Mouse (Mus musculus): ENCODE results near the gene Nmnat2. TPM values are rescaled to one million over a fixed set of nuclear protein-coding genes. Genes with fewer than 3 reads are reported as not detected.

The Nmnat2 gene
- polyA plus RNA-seq, 1 experiment = 0.34 TPM

DNA sequence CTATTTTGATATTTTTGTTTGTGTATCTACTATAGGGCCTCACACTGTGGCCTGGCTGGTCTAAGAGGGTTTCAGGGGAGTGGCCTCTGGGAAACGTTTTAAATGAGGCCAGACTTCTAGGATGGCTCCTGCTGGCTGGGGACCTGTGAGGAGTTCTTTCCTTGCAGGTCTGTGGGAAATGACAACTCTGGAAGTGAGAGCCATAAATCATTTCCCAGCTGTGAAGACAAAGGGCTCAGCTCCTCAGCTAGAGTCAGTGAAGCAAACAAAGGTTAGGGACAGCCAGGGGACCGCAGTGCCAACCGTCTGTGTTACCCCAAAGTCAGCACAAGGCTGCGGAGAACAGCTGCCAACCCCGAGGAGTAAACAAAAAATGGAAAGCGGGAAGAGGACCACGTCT is 107.8 kb downstream of the Nmnat2 start:
- peaks cover 4% of the 10 kb centered on the region for H3K27me3 ChIP-seq (replicated peaks)
- no peaks in the 10 kb centered on the region for H3K9me3 ChIP-seq
- H3K4me3 ChIP-seq (replicated peaks) = no peak overlapping the region
- H3K36me3 ChIP-seq (replicated peaks; ENCODE audit: low read length) = no peaks in the 10 kb centered on the region
- no peaks in the 10 kb centered on the region for H3K4me1 ChIP-seq
- TF ChIP-seq FLI1 (IDR thresholded peaks at IDR 0.05; ENCODE audit: low read length) (no peak), GATA1 (IDR thresholded peaks at IDR 0.05; ENCODE audit: borderline replicate concordance, low read length) (no peak)

DNA sequence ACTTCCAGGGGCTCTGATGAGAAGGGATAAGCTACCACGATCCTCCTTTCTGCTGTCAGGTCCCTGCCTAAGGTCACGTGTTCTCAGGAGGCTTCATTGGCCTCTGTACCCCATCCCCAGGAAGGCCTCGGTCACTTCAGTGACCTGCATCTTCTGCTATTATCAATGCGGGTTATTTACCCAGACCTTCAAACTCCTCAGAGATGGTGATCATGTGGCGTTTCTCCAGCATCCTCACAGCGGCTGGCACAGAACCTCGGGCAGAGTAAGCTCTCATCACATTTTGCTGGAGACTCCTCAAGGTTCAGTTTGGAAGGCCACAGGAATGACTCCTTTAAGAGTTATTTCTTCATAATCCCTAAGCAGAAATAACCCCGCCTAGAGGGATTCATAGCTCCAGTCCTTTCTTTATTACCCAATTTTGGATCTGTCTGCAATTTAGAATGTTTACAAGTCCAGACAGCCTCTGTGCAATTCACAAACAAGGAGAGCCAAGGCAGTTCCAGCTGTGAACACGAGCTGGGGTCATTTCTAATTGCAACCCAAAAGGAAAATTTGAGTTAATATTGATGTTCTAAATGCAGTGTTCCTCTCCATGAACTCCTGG is 110.1 kb downstream of the Nmnat2 start:
- no peaks in the 10 kb centered on the region for H3K36me3 ChIP-seq (replicated peaks; ENCODE audit: low read length)
- H3K4me3 ChIP-seq (replicated peaks) = no peak overlapping the region
- H3K27me3 ChIP-seq (replicated peaks) = peaks cover 5% of the 10 kb centered on the region
- no peaks in the 10 kb centered on the region for H3K4me1 ChIP-seq
- peaks cover 7% of the 10 kb centered on the region; the same call in 1 of the 2 replicates for H3K9me3 ChIP-seq
- TF ChIP-seq GATA1 (IDR thresholded peaks at IDR 0.05; ENCODE audit: borderline replicate concordance, low read length) (no peak), FLI1 (IDR thresholded peaks at IDR 0.05; ENCODE audit: low read length) (no peak)

DNA sequence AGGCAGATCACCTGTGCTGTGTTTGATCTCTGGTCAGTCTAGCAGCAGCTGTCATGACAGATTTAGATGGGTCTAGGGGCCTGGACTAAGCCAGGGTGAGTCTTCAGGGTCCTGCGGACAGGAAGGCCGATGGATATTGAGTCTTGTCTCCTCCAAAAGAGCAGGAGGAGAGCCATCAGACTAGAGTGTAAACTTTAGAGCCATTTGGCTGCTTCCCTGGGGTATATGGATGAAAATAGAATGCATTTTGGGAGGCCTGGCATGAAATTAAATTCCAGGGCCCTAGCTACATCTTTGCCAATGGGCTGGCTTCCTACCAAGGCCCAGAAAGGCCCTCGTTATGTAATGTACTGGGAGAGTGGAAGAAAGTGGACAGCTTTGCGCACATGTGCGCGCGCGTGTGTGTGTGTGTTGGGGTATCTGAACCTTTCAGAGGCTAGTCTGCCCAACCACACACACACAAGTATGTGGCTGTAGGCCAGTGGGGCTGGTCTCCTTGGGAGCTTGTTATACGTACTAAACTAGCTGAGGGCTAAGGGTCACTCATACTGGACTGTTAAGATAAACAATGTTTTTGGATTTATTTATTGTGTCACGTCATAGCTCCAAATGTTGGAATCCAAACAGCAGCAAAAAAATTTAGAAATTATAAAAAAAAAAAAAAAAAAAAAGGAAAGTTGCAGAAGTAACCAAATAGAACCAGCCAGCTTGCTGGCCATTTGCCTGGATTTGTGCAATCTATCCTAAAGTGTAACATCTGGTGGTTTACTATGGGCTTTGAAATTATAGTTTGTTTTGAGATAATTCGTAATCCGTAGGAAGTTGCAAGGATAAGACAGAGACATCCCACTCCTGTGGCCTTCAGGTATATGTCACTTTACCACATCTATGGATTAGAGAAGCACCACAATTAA is 110.9 kb downstream of the Nmnat2 start:
- Histone ChIP-seq H3K4me1 (no peaks in the 10 kb centered on the region), H3K9me3 (peaks cover 10% of the 10 kb centered on the region), H3K36me3 (replicated peaks; ENCODE audit: low read length) (no peaks in the 10 kb centered on the region), H3K4me3 (replicated peaks) (no peak overlapping the region), H3K27me3 (replicated peaks) (peaks cover 7% of the 10 kb centered on the region)
- TF ChIP-seq FLI1 (IDR thresholded peaks at IDR 0.05; ENCODE audit: low read length) (no peak), GATA1 (IDR thresholded peaks at IDR 0.05; ENCODE audit: borderline replicate concordance, low read length) (no peak)

GRCm38 (mm10) chr1:153066387-153066781 is 111.6 kb downstream of the Nmnat2 start:
- Histone ChIP-seq H3K4me3 (replicated peaks) (no peak overlapping the region), H3K9me3 (peaks cover 16% of the 10 kb centered on the region), H3K36me3 (replicated peaks; ENCODE audit: low read length) (no peaks in the 10 kb centered on the region), H3K4me1 (0 out of 2 replicates have a peak, but pooled peaks cover under 1% of the 10 kb centered on the region), H3K27me3 (replicated peaks) (peaks cover 13% of the 10 kb centered on the region)
- TF ChIP-seq FLI1 (IDR thresholded peaks at IDR 0.05; ENCODE audit: low read length) = no peak
- TF ChIP-seq GATA1 (IDR thresholded peaks at IDR 0.05; ENCODE audit: borderline replicate concordance, low read length) = no peak

DNA sequence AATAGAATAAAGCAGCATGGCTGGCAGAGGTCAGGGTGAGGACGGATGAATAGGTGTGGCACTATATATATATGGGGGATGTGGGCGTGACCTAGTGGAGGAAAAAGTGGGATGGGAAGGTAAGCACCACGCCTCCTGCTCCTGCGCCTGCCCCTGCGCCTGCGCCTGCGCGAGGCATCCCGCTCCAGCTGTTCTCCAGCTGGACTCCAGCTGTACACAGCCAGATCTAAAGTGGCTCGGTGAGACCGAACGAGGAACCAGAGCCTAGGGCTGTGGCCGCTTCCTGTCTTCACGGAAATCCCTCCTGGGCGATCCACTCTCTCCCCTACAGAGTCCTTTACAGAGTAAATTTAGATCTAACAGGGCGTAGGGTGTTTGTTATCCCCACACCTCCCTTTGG is 116.8 kb downstream of the Nmnat2 start:
- peaks cover 42% of the 10 kb centered on the region for H3K27me3 ChIP-seq (replicated peaks)
- peaks cover 4% of the 10 kb centered on the region; the same call in 1 of the 2 replicates for H3K4me1 ChIP-seq
- TF ChIP-seq FLI1 (IDR thresholded peaks at IDR 0.05; ENCODE audit: low read length) (no peak), GATA1 (IDR thresholded peaks at IDR 0.05; ENCODE audit: borderline replicate concordance, low read length) (no peak)
- peak overlapping the region; percentile 56 for H3K4me3 ChIP-seq (replicated peaks)
- no peaks in the 10 kb centered on the region for H3K36me3 ChIP-seq (replicated peaks; ENCODE audit: low read length)
- H3K9me3 ChIP-seq = peaks cover 19% of the 10 kb centered on the region

DNA sequence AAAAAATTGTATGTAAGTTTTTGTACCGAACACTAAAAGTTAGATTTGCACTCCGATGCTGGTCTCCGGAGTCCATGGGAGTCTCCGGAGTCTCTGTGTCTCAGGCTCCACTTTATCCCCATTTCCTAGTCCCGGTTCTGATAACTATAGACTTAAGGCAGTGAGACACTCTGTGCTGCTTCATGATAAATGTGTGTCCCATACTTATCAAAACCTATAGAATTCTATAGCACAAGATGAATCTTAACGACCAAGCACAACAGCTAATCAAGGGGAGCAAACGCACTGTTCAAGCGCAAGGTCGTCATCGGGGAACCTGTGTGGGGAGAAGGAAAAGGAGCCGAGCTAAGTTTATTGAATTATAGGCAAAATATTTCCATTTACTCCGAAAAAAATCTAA is 117.2 kb downstream of the Nmnat2 start:
- peaks cover 4% of the 10 kb centered on the region; the same call in 1 of the 2 replicates for H3K4me1 ChIP-seq
- H3K9me3 ChIP-seq = peaks cover 19% of the 10 kb centered on the region
- H3K4me3 ChIP-seq (replicated peaks) = no peak overlapping the region
- TF ChIP-seq FLI1 (IDR thresholded peaks at IDR 0.05; ENCODE audit: low read length) (no peak), GATA1 (IDR thresholded peaks at IDR 0.05; ENCODE audit: borderline replicate concordance, low read length) (no peak)
- no peaks in the 10 kb centered on the region for H3K36me3 ChIP-seq (replicated peaks; ENCODE audit: low read length)
- peaks cover 46% of the 10 kb centered on the region for H3K27me3 ChIP-seq (replicated peaks)

- Histone ChIP-seq H3K36me3 (replicated peaks; ENCODE audit: low read length) (no peaks in the 10 kb centered on the region), H3K4me3 (replicated peaks) (no peak overlapping the region), H3K9me3 (peaks cover 19% of the 10 kb centered on the region), H3K4me1 (peaks cover 4% of the 10 kb centered on the region; the same call in 1 of the 2 replicates), H3K27me3 (replicated peaks) (peaks cover 51% of the 10 kb centered on the region)
- TF ChIP-seq FLI1 (IDR thresholded peaks at IDR 0.05; ENCODE audit: low read length) (no peak), GATA1 (IDR thresholded peaks at IDR 0.05; ENCODE audit: borderline replicate concordance, low read length) (no peak)
Measured at GRCm38 (mm10) chr1:153072711-153073110, 117.9 kb downstream of the Nmnat2 start.

GRCm38 (mm10) chr1:153073441-153073840 is 118.6 kb downstream of the Nmnat2 start:
- Histone ChIP-seq H3K27me3 (replicated peaks) (peaks cover 51% of the 10 kb centered on the region), H3K9me3 (peaks cover 15% of the 10 kb centered on the region)
- TF ChIP-seq FLI1 (IDR thresholded peaks at IDR 0.05; ENCODE audit: low read length) = no peak
- no peak for TF ChIP-seq GATA1 (IDR thresholded peaks at IDR 0.05; ENCODE audit: borderline replicate concordance, low read length)

GRCm38 (mm10) chr1:153075087-153075736 is 120.4 kb downstream of the Nmnat2 start:
- Histone ChIP-seq H3K27me3 (replicated peaks) (peaks cover 48% of the 10 kb centered on the region), H3K36me3 (replicated peaks; ENCODE audit: low read length) (no peaks in the 10 kb centered on the region), H3K4me3 (replicated peaks) (no peak overlapping the region), H3K4me1 (peaks cover 4% of the 10 kb centered on the region; the same call in 1 of the 2 replicates), H3K9me3 (peaks cover 10% of the 10 kb centered on the region)
- TF ChIP-seq FLI1 (IDR thresholded peaks at IDR 0.05; ENCODE audit: low read length) (no peak), GATA1 (IDR thresholded peaks at IDR 0.05; ENCODE audit: borderline replicate concordance, low read length) (no peak)

More at GRCm38 (mm10) chr1:153073441-153073840, 118.6 kb downstream of the Nmnat2 start:
- Histone ChIP-seq H3K4me1 (peaks cover 4% of the 10 kb centered on the region; the same call in 1 of the 2 replicates), H3K36me3 (replicated peaks; ENCODE audit: low read length) (no peaks in the 10 kb centered on the region), H3K4me3 (replicated peaks) (no peak overlapping the region)

Measured in megakaryocyte, embryonic 14.5 days (primary cell).